Mouse (Mus musculus) liver, embryonic 14.5 days (tissue): ENCODE data around the gene Bmpr2.
"Not testable (repeated sequence)": the region's sequence is repeated elsewhere in the genome, so short reads cannot be mapped to it uniquely, and the experiment has no call there.

Experiments
- CTCF ChIP-seq: IDR thresholded peaks from 2 replicates; pipeline ENCODE4 v1.5.1; 2016; ENCODE audit warnings: antibody characterized with exemption, low read depth, control low read depth
- EP300 ChIP-seq: IDR thresholded peaks from 2 replicates; pipeline ENCODE4 v1.6.1; 2016; ENCODE audit warnings: antibody characterized with exemption, low read depth

DNA sequence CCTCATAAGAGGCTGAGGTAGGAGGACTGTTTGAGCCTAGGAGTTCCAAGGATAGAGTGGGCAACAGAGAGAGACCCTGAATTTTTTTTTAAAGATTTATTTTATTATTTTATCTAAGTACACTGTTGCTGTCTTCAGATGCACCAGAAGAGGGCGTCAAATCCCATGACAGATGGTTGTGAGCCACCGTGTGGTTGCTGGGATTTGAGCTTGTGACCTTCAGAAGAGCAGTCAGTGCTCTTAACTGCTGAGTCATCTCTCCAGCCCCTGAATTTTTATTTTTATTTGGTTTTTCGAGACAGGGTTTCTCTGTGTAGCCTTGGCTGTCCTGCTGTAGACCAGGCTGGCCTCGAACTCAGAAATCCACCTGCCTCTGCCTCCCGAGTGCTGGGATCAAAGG, 13.5 kb upstream of the Bmpr2 start:
- TF ChIP-seq CTCF = peak; percentile 31; the same call in 1 of the 2 replicates
- not testable (repeated sequence) for TF ChIP-seq EP300
